Mouse (Mus musculus): ENCODE results near the gene Pla2g4c.

- TF ChIP-seq CTCF (IDR thresholded peaks at IDR 0.05; ENCODE audit: insufficient read depth, low read depth, low read length) = no peak
- no peak for TF ChIP-seq POLR2A (IDR thresholded peaks at IDR 0.05; ENCODE audit: insufficient read depth, low read depth, low read length)
Observed at GRCm38 (mm10) chr7:13330575-13330974, 6.1 kb downstream of the Pla2g4c start.

Measured in olfactory bulb, adult 2 months (tissue).